Mouse (Mus musculus): ENCODE data around the gene Cox14. TPM values are rescaled to one million over a fixed set of nuclear protein-coding genes. Genes with fewer than 3 reads are reported as not detected.
A peak's percentile ranks its signal among the peaks of the same experiment; 100 is the strongest.

Cox14 gene
- polyA plus RNA-seq, 1 experiment = 105 TPM

GRCm38 (mm10) chr15:99703104-99703503 lies 22.3 kb upstream of the Cox14 start:
- TF ChIP-seq GATA1 (IDR thresholded peaks at IDR 0.05; ENCODE audit: low read length) = no peak

DNA sequence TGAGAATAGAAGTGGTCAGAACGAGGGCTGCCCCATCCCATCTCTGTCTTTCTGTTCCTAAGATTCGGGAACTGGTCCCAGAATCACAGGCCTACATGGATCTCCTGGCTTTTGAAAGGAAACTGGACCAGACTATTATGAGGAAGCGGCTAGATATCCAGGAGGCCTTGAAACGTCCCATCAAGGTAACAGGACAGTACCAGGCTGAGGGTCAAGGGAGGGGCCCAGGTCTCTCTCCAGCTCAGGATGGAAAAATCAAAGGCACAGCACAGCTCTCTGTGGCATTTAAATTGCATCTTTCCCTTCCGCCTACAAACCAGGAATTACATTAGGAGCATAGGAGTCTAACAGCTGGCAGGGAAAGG lies 21.8 kb upstream of the Cox14 start:
- TF ChIP-seq GATA1 (IDR thresholded peaks at IDR 0.05; ENCODE audit: low read length) = no peak

DNA sequence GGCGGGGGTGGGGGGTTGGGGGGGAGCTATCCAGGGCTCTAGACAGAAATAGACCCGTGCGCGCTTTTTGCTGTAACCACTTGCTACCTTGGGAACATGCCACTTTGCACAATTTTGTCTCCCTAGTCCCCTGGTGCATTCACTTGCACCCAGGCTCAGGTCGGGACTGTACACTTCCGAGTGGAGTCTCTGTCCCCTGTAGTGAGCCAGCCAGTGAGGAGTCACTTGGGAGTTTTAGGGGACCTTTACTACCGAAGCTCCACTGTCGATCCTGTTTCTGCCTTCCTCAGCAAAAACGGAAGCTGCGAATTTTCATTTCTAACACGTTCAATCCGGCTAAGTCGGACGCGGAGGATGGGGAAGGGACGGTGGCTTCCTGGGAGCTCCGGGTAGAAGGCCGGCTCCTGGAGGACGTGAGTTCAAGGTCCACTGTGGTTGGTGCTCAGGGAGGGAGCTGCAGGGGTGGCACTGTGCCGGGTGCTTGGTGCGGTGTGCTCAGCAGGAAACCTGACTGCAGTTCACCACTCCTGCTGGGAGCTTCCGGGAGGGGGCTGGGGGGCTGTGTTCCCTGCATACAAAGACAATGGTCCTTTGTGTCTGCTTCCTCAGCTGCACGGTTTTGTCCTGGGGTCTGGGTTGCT lies 21.3 kb upstream of the Cox14 start:
- TF ChIP-seq GATA1 (IDR thresholded peaks at IDR 0.05; ENCODE audit: low read length) = no peak

DNA sequence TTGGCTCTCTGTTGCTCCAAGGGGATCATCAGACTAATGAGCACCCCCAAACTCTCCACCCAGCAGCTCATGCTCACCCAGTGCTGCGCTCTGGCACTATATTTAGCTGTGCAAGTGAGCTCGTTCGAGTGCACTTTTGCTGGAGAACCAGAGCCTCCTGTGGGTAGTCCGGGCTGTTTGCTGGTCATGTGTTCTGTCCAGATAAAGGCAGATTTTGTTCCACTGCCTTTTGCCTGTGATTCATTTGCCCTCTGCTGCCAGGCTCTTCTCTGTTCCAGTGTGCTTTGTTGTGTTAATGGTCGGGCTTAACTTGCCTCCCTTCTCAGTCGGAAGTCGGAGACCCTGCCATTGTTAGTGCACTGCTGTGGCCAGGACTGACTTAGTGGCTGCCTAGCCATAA lies 20.5 kb upstream of the Cox14 start:
- no peak for TF ChIP-seq GATA1 (IDR thresholded peaks at IDR 0.05; ENCODE audit: low read length)

DNA sequence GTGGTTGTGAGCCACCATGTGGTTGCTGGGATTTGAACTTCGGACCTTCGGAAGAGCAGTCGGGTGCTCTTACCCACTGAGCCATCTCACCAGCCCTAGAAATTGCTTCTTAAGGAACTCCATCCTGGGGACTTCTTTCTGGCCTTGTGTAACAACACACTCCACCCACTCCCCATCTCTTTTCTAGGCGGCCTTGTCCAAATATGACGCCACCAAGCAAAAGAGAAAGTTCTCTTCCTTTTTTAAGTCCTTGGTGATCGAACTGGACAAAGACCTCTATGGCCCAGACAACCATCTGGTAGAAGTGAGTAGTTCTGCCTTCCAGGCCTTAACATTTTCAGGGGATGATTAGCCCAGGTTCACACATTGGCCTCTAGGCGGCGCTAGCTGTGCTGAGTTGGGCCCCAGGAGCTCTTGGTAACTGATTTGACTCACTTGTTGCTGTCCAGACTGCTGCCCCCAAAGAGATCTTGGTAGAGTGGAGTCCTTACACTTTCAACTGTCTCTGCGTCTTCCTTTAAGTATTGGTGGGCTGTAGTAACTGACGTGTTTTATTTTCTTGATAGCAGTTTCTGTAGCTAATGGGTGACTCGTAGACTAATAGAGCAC lies 19.9 kb upstream of the Cox14 start, which contains the start of gene Gm17349:
Gene Gm17349, minus strand, starts transcription at position 51 of the 609 bp plus-strand sequence.
- TF ChIP-seq GATA1 (IDR thresholded peaks at IDR 0.05; ENCODE audit: low read length) = no peak

GRCm38 (mm10) chr15:99708176-99708575 lies 17.2 kb upstream of the Cox14 start:
- no peak for TF ChIP-seq GATA1 (IDR thresholded peaks at IDR 0.05; ENCODE audit: low read length)

- TF ChIP-seq GATA1 (IDR thresholded peaks at IDR 0.05; ENCODE audit: low read length) = no peak
These were observed 14.9 kb upstream of the Cox14 start for GRCm38 (mm10) chr15:99710221-99711190.

- TF ChIP-seq GATA1 (IDR thresholded peaks at IDR 0.05; ENCODE audit: low read length) = no peak
These were observed 13.9 kb upstream of the Cox14 start for GRCm38 (mm10) chr15:99711491-99711890.

DNA sequence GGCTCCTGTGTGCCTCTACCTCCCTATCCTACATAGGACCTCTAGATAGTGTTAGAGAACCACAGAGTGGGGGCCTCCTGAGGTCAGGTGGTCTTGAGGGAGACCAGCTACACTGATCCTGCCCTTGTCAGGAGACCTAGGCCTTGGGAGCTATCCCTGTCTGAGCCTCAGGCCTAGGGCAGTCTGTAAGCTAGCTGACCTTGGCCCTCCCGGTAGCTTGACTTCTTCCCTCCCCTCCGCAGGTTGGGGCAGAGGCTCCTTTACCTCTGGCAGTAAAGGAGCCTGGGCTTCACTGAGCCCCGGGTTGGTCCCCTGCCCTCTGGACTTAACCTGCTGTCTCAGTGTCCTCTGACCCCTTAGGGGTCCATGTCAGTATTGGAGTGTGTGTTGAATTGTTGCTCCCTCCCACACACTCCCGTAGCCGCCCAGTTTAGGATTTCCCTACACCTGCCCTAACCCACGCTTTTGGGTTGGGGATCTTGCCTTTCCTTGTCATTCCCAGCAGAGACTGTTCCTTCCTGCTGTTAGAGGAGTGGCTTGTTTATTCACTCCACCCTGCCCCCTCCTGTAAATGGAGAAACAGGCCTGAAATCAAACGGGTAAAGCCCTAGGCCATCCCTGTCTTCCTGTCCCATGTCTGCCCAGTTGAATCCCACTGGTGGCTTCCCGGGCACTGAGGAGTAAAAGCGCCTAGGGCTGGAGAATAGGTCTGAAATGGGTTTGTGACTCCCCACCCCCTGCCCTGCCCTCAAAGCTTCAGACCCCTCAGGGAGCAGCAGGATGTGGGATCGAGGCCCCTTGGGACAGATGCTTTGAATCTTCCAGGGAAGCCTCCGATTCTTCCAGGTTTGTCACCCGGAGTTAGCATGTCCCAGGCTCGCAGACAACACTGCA lies 12.5 kb upstream of the Cox14 start:
- no peak for TF ChIP-seq GATA1 (IDR thresholded peaks at IDR 0.05; ENCODE audit: low read length)

- no peak for TF ChIP-seq GATA1 (IDR thresholded peaks at IDR 0.05; ENCODE audit: low read length)
These were observed 11.8 kb upstream of the Cox14 start for GRCm38 (mm10) chr15:99713569-99713968.

DNA sequence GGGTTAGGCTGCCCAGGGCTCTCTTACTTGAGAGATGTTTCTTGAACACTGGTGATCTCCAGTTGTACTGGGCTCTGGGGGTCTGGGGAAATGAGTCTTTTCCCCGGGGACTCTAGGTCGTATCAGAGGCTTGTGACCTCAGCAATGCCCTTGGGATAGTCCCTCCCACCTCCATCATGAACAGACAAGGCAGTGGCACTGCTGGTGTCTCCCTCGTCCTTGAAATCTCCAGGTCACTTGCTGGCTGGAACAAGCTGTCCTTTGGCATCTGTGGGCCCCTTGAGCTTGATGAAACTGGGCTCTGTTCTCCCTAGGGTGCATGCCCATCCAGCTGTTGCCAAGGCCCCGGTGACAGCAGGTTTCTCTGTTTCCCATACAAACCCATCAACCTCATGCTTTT lies 11.2 kb upstream of the Cox14 start:
- TF ChIP-seq GATA1 (IDR thresholded peaks at IDR 0.05; ENCODE audit: low read length) = no peak

- TF ChIP-seq GATA1 (IDR thresholded peaks at IDR 0.05; ENCODE audit: low read length) = no peak
These were observed 10.6 kb upstream of the Cox14 start for GRCm38 (mm10) chr15:99714858-99715257.

DNA sequence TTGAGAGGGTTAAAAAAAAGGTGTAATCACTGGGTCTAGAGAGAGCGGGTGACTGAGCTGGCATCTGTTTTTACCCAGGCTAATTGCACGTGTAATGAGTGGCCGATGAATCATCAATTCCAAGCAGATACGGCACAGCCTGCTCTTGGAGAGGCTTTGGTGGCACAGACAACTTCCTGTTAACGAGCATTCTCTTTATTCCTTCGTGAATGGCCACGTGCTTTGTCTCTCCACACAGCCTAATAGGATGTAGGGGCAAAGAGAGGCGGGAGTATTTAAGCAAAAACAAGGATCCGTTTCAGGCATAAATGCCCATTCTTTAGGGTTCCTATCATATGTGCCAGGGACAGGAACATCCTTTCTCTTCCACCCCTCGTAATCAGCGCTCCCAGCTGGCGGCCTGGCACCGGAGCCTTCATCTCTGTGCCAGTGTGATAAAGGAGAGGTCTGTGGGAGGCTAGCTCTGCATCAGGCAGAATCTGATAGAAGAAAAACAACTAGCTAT lies 10.0 kb upstream of the Cox14 start:
- peak; percentile 5 for TF ChIP-seq GATA1 (IDR thresholded peaks at IDR 0.05; ENCODE audit: low read length)

DNA sequence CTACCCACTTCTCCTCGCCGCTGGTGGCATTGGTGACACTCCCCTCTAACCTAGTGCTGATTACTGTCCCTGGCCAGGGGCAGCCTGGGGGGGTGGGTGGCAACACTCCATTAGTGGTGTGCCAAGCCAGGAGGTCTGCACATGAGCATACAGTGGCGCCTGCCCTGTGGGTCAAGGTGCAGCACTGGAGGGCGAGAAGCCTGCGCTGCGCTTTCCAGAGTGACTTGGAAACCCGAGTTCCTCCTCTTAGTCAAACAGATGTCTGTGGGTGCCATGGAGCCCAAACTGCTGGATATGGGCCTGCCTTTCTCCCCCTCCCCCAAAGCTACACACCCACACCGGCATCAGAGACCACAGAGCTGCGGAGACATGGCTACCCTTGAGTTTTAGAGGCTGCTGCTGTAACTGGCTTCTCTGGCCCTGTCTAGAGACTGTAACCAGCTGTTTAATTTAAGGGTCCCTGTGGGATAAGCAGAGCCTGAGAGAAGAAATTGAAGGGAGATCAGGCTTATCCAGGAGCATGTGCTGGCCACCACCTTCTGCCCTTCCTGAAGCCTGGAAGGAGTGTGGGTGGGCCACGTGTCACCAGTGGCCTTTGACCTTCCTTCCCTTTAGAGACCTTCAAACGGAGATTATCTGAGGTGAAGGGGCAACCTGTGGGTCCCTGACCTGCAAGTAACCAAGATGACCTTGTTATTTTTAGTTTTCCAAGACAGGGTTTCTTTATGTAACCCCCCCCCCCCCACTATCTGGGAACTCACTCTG lies 9.3 kb upstream of the Cox14 start:
- TF ChIP-seq GATA1 (IDR thresholded peaks at IDR 0.05; ENCODE audit: low read length) = no peak

Data from G1E-ER4 (cell line).